Mouse (Mus musculus) lung, embryonic 16.5 days (tissue): ENCODE measurements around the gene Psmd4. TPM values are rescaled to one million over a fixed set of nuclear protein-coding genes. Genes with fewer than 3 reads are reported as not detected.
A peak's percentile ranks its signal among the peaks of the same experiment; 100 is the strongest.
"Not testable (repeated sequence)": the region's sequence is repeated elsewhere in the genome, so short reads cannot be mapped to it uniquely, and the experiment has no call there.

Source experiments
- ATAC-seq: fragments of 200-750 bp; cut with Nextera tagmentation; 2 replicates; pipeline ENCODE4 v1.8.0; 2017; ENCODE audit warnings: low read depth, mild to moderate bottlenecking, moderate library complexity
- H3K27ac ChIP-seq: fragments of 300-500 bp; sonication (generic); 2 replicates; pipeline ENCODE4 v1.5.1; 2014; ENCODE audit warnings: mild to moderate bottlenecking, control low read depth, low read length
- H3K27me3 ChIP-seq: fragments of 300-500 bp; sonication (generic); 2 replicates; pipeline ENCODE4 v1.6.1; 2014; ENCODE audit warnings: low read depth, low read length, mixed read lengths; ENCODE audit not compliant: control insufficient read depth, insufficient read depth
- H3K36me3 ChIP-seq: fragments of 300-500 bp; sonication (generic); 2 replicates; pipeline ENCODE4 v1.6.1; 2014; ENCODE audit warnings: low read length; ENCODE audit not compliant: control insufficient read depth, insufficient read depth
- H3K4me1 ChIP-seq: fragments of 300-500 bp; sonication (generic); replicated peaks from 2 replicates; pipeline ENCODE4 v1.6.1; 2014; ENCODE audit warnings: low read length, mixed read lengths; ENCODE audit not compliant: control insufficient read depth, insufficient read depth
- H3K4me2 ChIP-seq: fragments of 300-500 bp; sonication (generic); 2 replicates; pipeline ENCODE4 v1.6.1; 2014; ENCODE audit warnings: low read depth, low read length, control low read depth
- H3K4me3 ChIP-seq: fragments of 300-500 bp; sonication (generic); 2 replicates; pipeline ENCODE4 v1.5.1; 2014; ENCODE audit warnings: mild to moderate bottlenecking, low read length, control low read depth
- H3K9ac ChIP-seq: fragments of 300-500 bp; sonication (generic); 2 replicates; pipeline ENCODE4 v1.6.1; 2014; ENCODE audit warnings: low read length, control low read depth
- H3K9me3 ChIP-seq: fragments of 300-500 bp; sonication (generic); 2 replicates; pipeline ENCODE4 v1.6.1; 2016; ENCODE audit warnings: low read length; ENCODE audit not compliant: control insufficient read depth
- WGBS: fragments of 180-500 bp; shearing (Covaris S2); extraction: QIAGEN DNeasy Blood & Tissue Kit; methylation state at CpG from one replicate; pipeline ENCODE4 v1.1.7; 2014; 5-methylcytosine and 5-hydroxymethylcytosine counted together
- polyA plus RNA-seq: library from polyadenylated mRNA; unstranded; fragments of >200 nt; fragmentation: Nextera tagmentation; extraction: Ambion mirVana; gene quantifications from 2 replicates; pipeline ENCODE4 v1.2.1, GENCODE M21; 2015

Gene Psmd4
- polyA plus RNA-seq, 1 experiment from 2014 or later = 224 TPM

- WGBS = 69% methylated on average over 3 of the region's 3 CpGs
- Histone ChIP-seq H3K4me1 (peaks cover 13% of the 10 kb centered on the region), H3K36me3 (peaks cover 20% of the 10 kb centered on the region)
- H3K27ac ChIP-seq, H3K27me3 ChIP-seq, H3K9me3 ChIP-seq, H3K9ac ChIP-seq, H3K4me2 ChIP-seq, H3K4me3 ChIP-seq, ATAC-seq: not testable (repeated sequence)
Measured at GRCm38 (mm10) chr3:95029291-95029827, 13.1 kb downstream of the Psmd4 start.

DNA sequence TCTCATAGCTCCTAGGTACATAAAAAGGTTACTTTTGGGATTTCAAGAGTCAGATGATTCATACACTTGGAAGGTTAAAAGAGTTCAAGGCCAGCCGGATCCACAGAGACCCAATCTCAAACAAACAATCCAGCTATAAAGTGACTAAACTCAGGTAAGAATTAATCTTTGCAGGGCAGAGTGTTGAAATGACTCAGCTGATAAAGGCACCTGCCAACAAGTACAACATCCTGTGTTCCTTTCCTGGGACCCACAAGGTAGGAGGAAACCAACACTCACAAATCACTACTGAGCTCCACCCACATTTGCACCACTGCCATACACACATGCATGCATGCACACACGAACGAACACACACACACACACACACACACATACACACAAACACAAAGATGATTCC is 13.8 kb downstream of the Psmd4 start:
- Histone ChIP-seq H3K36me3 (peaks cover 13% of the 10 kb centered on the region), H3K27ac (no peak overlapping the region), H3K9me3 (no peaks in the 10 kb centered on the region), H3K4me2 (no peak overlapping the region), H3K9ac (no peak overlapping the region), H3K4me3 (no peak overlapping the region), H3K27me3 (no peaks in the 10 kb centered on the region), H3K4me1 (peaks cover 16% of the 10 kb centered on the region)
- 68% methylated on average over 3 of the region's 3 CpGs for WGBS
- no peak for ATAC-seq

GRCm38 (mm10) chr3:95027701-95028100 is 14.7 kb downstream of the Psmd4 start:
- Histone ChIP-seq H3K4me1 (peaks cover 16% of the 10 kb centered on the region), H3K4me3 (no peak overlapping the region), H3K27ac (no peak overlapping the region), H3K9ac (no peak overlapping the region), H3K36me3 (peaks cover 5% of the 10 kb centered on the region; the same call in 1 of the 2 replicates), H3K27me3 (no peaks in the 10 kb centered on the region), H3K4me2 (no peak overlapping the region), H3K9me3 (no peaks in the 10 kb centered on the region)
- WGBS = 37% methylated on average over 5 of the region's 5 CpGs
- peak; percentile 61 for ATAC-seq

GRCm38 (mm10) chr3:95027057-95027645 is 15.3 kb downstream of the Psmd4 start:
- no peak overlapping the region for H3K27ac ChIP-seq
- no peaks in the 10 kb centered on the region for H3K27me3 ChIP-seq
- H3K4me1 ChIP-seq = peaks cover 16% of the 10 kb centered on the region
- H3K4me3 ChIP-seq = no peak overlapping the region
- H3K9ac ChIP-seq = no peak overlapping the region
- 67% methylated on average over 5 of the region's 5 CpGs for WGBS
- no peak for ATAC-seq
- no peaks in the 10 kb centered on the region for H3K9me3 ChIP-seq
- H3K4me2 ChIP-seq = no peak overlapping the region
- peaks cover 3% of the 10 kb centered on the region; the same call in 1 of the 2 replicates for H3K36me3 ChIP-seq

DNA sequence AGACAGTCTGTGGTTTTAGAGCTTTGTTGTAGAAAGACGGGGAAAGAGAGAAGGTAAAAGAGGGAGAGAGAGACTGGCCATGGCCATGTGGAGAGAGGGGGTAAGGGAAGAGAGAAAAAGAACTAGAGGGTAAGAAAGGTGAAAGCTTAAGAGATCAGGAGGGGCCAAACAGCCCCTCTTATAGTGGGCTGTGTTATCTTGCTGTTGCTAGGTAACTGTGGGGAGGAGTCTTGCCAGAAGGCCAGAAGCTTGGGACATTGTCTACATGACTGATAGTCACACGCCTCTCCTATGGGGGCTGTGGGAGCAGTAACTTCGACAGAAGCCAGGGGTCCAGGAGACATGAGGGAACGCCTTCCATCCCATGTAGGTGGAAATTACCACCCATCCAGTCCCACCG is 17.2 kb downstream of the Psmd4 start:
- ATAC-seq = no peak
- no peaks in the 10 kb centered on the region for H3K9me3 ChIP-seq
- no peaks in the 10 kb centered on the region for H3K27me3 ChIP-seq
- peak overlapping the region; percentile 47 for H3K4me2 ChIP-seq
- 23% methylated on average over 5 of the region's 5 CpGs for WGBS
- no peaks in the 10 kb centered on the region for H3K36me3 ChIP-seq
- peaks cover 16% of the 10 kb centered on the region for H3K4me1 ChIP-seq
- H3K9ac ChIP-seq = no peak overlapping the region
- no peak overlapping the region for H3K27ac ChIP-seq
- H3K4me3 ChIP-seq = no peak overlapping the region

- H3K27me3 ChIP-seq = no peaks in the 10 kb centered on the region
- peak overlapping the region; percentile 33 for H3K9ac ChIP-seq
- H3K4me3 ChIP-seq = peak overlapping the region; percentile 14; the same call in 1 of the 2 replicates
- H3K4me2 ChIP-seq = peak overlapping the region; percentile 47
- peak; percentile 78 for ATAC-seq
- 5% methylated on average over 11 of the region's 11 CpGs for WGBS
- no peaks in the 10 kb centered on the region for H3K36me3 ChIP-seq
- peaks cover 16% of the 10 kb centered on the region for H3K4me1 ChIP-seq
- no peaks in the 10 kb centered on the region for H3K9me3 ChIP-seq
- H3K27ac ChIP-seq = peak overlapping the region; percentile 8; the same call in 1 of the 2 replicates
Measured at GRCm38 (mm10) chr3:95024551-95024950, 17.9 kb downstream of the Psmd4 start.

GRCm38 (mm10) chr3:95020956-95021355 is 21.5 kb downstream of the Psmd4 start:
- H3K4me2 ChIP-seq, H3K27me3 ChIP-seq, H3K9ac ChIP-seq, H3K4me3 ChIP-seq, H3K27ac ChIP-seq, H3K9me3 ChIP-seq, ATAC-seq, H3K36me3 ChIP-seq: not testable (repeated sequence)
- peaks cover 17% of the 10 kb centered on the region for H3K4me1 ChIP-seq
- 71% methylated on average over 5 of the region's 5 CpGs for WGBS

- H3K27ac ChIP-seq = no peak overlapping the region
- no peak overlapping the region for H3K4me2 ChIP-seq
- H3K4me3 ChIP-seq = no peak overlapping the region
- peaks cover 10% of the 10 kb centered on the region for H3K4me1 ChIP-seq
- 60% methylated on average over 2 of the region's 2 CpGs for WGBS
- no peak for ATAC-seq
- H3K27me3 ChIP-seq = no peaks in the 10 kb centered on the region
- H3K36me3 ChIP-seq = no peaks in the 10 kb centered on the region
- no peak overlapping the region for H3K9ac ChIP-seq
- no peaks in the 10 kb centered on the region for H3K9me3 ChIP-seq
Measured at GRCm38 (mm10) chr3:95018741-95019140, 23.7 kb downstream of the Psmd4 start.

DNA sequence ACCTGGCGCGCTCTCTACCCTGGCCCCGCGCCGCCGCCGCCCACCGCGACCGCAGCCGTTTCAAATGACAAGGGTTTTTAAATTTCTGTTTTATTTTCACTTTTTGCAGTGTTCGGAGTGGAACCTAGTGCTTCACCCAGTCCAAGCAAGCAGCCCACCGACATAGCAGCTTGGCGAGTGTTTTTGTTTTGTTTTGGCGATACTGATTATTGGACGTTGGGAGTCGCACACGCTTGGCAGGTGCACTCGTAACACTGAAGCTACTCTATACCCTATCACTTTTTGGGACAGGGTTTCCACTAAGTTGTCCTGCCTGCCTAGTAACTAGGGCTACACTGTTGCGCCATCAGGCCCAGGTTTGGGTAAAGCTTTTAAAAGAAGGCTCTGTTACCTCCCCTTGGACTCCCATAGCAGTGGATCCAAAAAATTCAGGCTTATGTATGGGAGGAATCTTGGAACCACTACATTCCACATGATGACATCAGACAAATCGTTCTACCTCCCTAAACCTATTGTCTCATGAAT is 25.8 kb downstream of the Psmd4 start:
- ATAC-seq = no peak
- no peaks in the 10 kb centered on the region for H3K9me3 ChIP-seq
- H3K4me3 ChIP-seq = peak overlapping the region; percentile 72
- WGBS = 4% methylated on average over 21 of the region's 21 CpGs
- H3K4me2 ChIP-seq = peak overlapping the region; percentile 87
- peaks cover 16% of the 10 kb centered on the region for H3K4me1 ChIP-seq
- no peaks in the 10 kb centered on the region for H3K27me3 ChIP-seq
- peaks cover under 1% of the 10 kb centered on the region; the same call in 1 of the 2 replicates for H3K36me3 ChIP-seq
- H3K9ac ChIP-seq = peak overlapping the region; percentile 65
- peak overlapping the region; percentile 97 for H3K27ac ChIP-seq
